Mouse (Mus musculus): ENCODE measurements around the gene Tyw1. TPM values are rescaled to one million over a fixed set of nuclear protein-coding genes. Genes with fewer than 3 reads are reported as not detected.

Tyw1 gene
- polyA plus RNA-seq, 1 experiment from 2014 or later = 23.4 TPM

- WGBS = 74% methylated on average over 3 of the region's 3 CpGs
- H3K27me3 ChIP-seq (replicated peaks) = no peaks in the 10 kb centered on the region
- H3K9ac ChIP-seq = no peak overlapping the region
- no peak for ATAC-seq (ENCODE audit: insufficient read depth, low FRiP score, low read depth)
- H3K4me1 ChIP-seq = no peaks in the 10 kb centered on the region
- no peak overlapping the region for H3K4me2 ChIP-seq
- H3K27ac ChIP-seq = no peak overlapping the region
- no peaks in the 10 kb centered on the region for H3K9me3 ChIP-seq
- no peak overlapping the region for H3K4me3 ChIP-seq (replicated peaks)
- 0 out of 2 replicates have a peak, but pooled peaks cover under 1% of the 10 kb centered on the region for H3K36me3 ChIP-seq
Measured at GRCm38 (mm10) chr5:130320485-130320884, 65.1 kb downstream of the Tyw1 start.

GRCm38 (mm10) chr5:130325486-130325885, 70.1 kb downstream of the Tyw1 start:
- Histone ChIP-seq H3K36me3 (peaks cover 3% of the 10 kb centered on the region; the same call in 1 of the 2 replicates), H3K4me2 (no peak overlapping the region), H3K27me3 (replicated peaks) (no peaks in the 10 kb centered on the region), H3K9me3 (no peaks in the 10 kb centered on the region), H3K9ac (no peak overlapping the region), H3K27ac (no peak overlapping the region), H3K4me1 (no peaks in the 10 kb centered on the region), H3K4me3 (replicated peaks) (no peak overlapping the region)
- 95% methylated on average over 8 of the region's 8 CpGs for WGBS
- ATAC-seq (ENCODE audit: insufficient read depth, low FRiP score, low read depth) = no peak

DNA sequence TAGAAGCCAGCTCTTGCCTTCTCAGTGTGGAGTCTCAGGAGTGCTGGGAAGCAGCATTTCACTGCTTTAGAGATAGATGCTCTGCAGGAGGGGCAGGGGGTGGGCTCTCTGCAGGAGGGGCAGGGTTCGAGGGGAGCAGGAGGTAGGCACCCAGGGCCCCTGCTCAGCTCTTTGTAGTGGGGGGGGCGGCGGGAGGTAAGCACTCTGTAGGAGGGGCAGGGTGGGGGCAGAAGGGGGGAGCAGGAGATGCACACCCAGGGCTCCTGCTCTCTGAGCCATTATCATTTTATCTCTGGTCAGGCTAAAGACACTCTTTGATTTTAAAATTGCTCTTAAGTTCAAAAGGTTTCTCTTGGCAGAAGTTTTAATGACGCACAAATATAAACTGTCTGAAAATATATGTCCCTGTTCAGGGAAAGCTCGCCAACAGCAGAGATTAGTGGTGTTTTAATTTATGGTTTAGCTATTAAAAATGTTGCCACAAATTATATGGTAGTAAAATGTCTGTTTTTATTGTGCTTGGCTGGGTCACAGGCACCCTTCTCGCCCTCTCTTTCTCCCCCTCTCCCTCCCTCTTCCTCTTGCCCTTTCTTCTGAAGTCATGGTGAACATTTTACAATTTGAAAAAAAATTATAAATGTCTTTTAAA, 72.3 kb downstream of the Tyw1 start:
- peaks cover 3% of the 10 kb centered on the region; the same call in 1 of the 2 replicates for H3K36me3 ChIP-seq
- ATAC-seq (ENCODE audit: insufficient read depth, low FRiP score, low read depth) = no peak
- WGBS = 64% methylated on average over 6 of the region's 6 CpGs

GRCm38 (mm10) chr5:130328366-130328765, 72.9 kb downstream of the Tyw1 start:
- H3K9ac ChIP-seq = no peak overlapping the region
- H3K4me2 ChIP-seq = no peak overlapping the region
- no peak overlapping the region for H3K4me3 ChIP-seq (replicated peaks)
- peaks cover 3% of the 10 kb centered on the region; the same call in 1 of the 2 replicates for H3K36me3 ChIP-seq
- WGBS = 83% methylated on average over 9 of the region's 9 CpGs
- H3K9me3 ChIP-seq = no peaks in the 10 kb centered on the region
- no peaks in the 10 kb centered on the region for H3K4me1 ChIP-seq
- no peaks in the 10 kb centered on the region for H3K27me3 ChIP-seq (replicated peaks)
- H3K27ac ChIP-seq = no peak overlapping the region
- no peak for ATAC-seq (ENCODE audit: insufficient read depth, low FRiP score, low read depth)

More for the DNA sequence above, 72.3 kb downstream of the Tyw1 start:
- Histone ChIP-seq H3K9me3 (no peaks in the 10 kb centered on the region), H3K9ac (no peak overlapping the region), H3K4me2 (no peak overlapping the region), H3K27ac (no peak overlapping the region), H3K4me3 (replicated peaks) (no peak overlapping the region), H3K4me1 (no peaks in the 10 kb centered on the region), H3K27me3 (replicated peaks) (no peaks in the 10 kb centered on the region)

- Histone ChIP-seq H3K27ac (no peak overlapping the region), H3K9ac (no peak overlapping the region), H3K4me2 (no peak overlapping the region), H3K4me1 (no peaks in the 10 kb centered on the region), H3K36me3 (peaks cover 6% of the 10 kb centered on the region), H3K9me3 (no peaks in the 10 kb centered on the region), H3K4me3 (replicated peaks) (no peak overlapping the region), H3K27me3 (replicated peaks) (no peaks in the 10 kb centered on the region)
- no peak for ATAC-seq (ENCODE audit: insufficient read depth, low FRiP score, low read depth)
- 57% methylated on average over 2 of the region's 2 CpGs for WGBS
Measured at GRCm38 (mm10) chr5:130329889-130330288, 74.5 kb downstream of the Tyw1 start.

GRCm38 (mm10) chr5:130330801-130331200, 75.4 kb downstream of the Tyw1 start:
- no peaks in the 10 kb centered on the region for H3K4me1 ChIP-seq
- WGBS = 73% methylated on average over 4 of the region's 4 CpGs

DNA sequence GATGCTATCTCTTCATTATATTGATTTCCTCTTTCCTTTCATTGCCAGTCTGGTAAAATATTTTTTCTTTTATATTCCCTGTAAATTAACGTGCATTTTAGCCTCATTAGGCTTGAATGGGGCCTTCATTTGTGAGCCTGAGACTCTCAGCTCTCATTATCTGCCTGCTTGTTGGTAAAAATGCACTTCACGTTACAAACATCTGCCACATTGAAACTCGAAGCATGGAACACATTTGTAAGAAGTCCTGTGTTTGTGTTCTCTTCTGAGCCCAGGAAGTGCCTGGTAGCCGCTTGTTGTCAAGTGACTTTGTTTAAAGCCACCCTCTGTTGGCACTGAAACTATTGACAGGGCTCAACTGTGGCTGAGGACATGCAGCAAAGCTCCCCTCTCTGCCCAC, 75.8 kb downstream of the Tyw1 start:
- Histone ChIP-seq H3K4me2 (no peak overlapping the region), H3K36me3 (peaks cover 10% of the 10 kb centered on the region), H3K27ac (no peak overlapping the region), H3K4me3 (replicated peaks) (no peak overlapping the region), H3K9me3 (no peaks in the 10 kb centered on the region), H3K4me1 (no peaks in the 10 kb centered on the region), H3K27me3 (replicated peaks) (no peaks in the 10 kb centered on the region), H3K9ac (no peak overlapping the region)
- 64% methylated on average over 4 of the region's 4 CpGs for WGBS
- no peak for ATAC-seq (ENCODE audit: insufficient read depth, low FRiP score, low read depth)

More at GRCm38 (mm10) chr5:130330801-130331200, 75.4 kb downstream of the Tyw1 start:
- H3K36me3 ChIP-seq = peaks cover 10% of the 10 kb centered on the region
- no peak overlapping the region for H3K9ac ChIP-seq
- H3K9me3 ChIP-seq = no peaks in the 10 kb centered on the region
- no peaks in the 10 kb centered on the region for H3K27me3 ChIP-seq (replicated peaks)
- ATAC-seq (ENCODE audit: insufficient read depth, low FRiP score, low read depth) = no peak
- H3K27ac ChIP-seq = no peak overlapping the region
- no peak overlapping the region for H3K4me2 ChIP-seq
- no peak overlapping the region for H3K4me3 ChIP-seq (replicated peaks)

DNA sequence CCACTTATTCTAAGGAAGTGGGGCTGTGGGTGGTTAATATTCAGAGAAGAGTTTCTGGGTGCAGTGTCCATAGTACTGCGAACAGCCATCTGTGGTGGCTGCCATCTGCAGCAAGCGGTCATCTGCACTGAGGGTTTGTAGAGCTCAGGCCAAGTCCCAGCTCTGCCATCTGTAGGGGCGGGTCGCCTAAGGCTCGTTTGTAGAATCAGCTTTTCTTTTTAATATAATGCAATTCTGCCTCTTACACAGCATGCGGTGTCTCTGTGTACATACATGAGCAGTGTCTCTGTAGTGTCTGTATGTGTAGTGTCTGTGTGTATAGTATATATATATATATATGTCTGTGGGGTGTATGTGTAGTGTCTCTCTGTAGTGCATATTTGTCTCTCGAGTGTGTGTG, 78.1 kb downstream of the Tyw1 start:
- Histone ChIP-seq H3K9me3 (no peaks in the 10 kb centered on the region), H3K27ac (no peak overlapping the region), H3K36me3 (peaks cover 14% of the 10 kb centered on the region), H3K4me1 (no peaks in the 10 kb centered on the region), H3K27me3 (replicated peaks) (no peaks in the 10 kb centered on the region), H3K9ac (no peak overlapping the region), H3K4me2 (no peak overlapping the region), H3K4me3 (replicated peaks) (no peak overlapping the region)
- 90% methylated on average over 7 of the region's 7 CpGs for WGBS
- no peak for ATAC-seq (ENCODE audit: insufficient read depth, low FRiP score, low read depth)

- WGBS = 91% methylated on average over 11 of the region's 11 CpGs
- no peaks in the 10 kb centered on the region for H3K9me3 ChIP-seq
- no peaks in the 10 kb centered on the region for H3K4me1 ChIP-seq
- no peak overlapping the region for H3K27ac ChIP-seq
- no peak overlapping the region for H3K4me2 ChIP-seq
- ATAC-seq (ENCODE audit: insufficient read depth, low FRiP score, low read depth) = no peak
- H3K36me3 ChIP-seq = peaks cover 14% of the 10 kb centered on the region
- H3K9ac ChIP-seq = no peak overlapping the region
- no peaks in the 10 kb centered on the region for H3K27me3 ChIP-seq (replicated peaks)
- no peak overlapping the region for H3K4me3 ChIP-seq (replicated peaks)
Measured at GRCm38 (mm10) chr5:130333971-130334370, 78.6 kb downstream of the Tyw1 start.

DNA sequence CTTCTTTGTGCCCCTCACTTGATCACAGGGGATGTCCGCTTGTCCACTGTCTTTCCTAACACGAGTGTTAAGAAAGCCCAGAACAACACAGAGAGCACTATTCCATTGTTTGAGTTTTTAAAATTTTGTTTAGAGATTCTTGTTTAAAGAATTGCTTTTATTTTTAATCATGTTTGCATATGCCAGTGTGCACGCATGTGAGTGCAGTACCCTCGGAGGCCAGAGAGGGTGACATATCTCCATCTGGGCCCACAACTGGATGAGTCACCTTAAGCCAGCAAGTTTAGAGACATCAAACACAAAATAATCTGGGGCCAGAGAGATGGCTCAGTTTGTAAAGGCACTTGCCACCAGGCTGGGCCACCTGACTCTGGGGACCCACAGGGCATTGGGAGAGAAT, 80.0 kb downstream of the Tyw1 start:
- no peaks in the 10 kb centered on the region for H3K27me3 ChIP-seq (replicated peaks)
- H3K9ac ChIP-seq = no peak overlapping the region
- WGBS = 93% methylated on average over 4 of the region's 4 CpGs
- H3K4me3 ChIP-seq (replicated peaks) = no peak overlapping the region
- no peak overlapping the region for H3K4me2 ChIP-seq
- H3K9me3 ChIP-seq = no peaks in the 10 kb centered on the region
- no peak overlapping the region for H3K27ac ChIP-seq
- H3K4me1 ChIP-seq = no peaks in the 10 kb centered on the region
- H3K36me3 ChIP-seq = peaks cover 14% of the 10 kb centered on the region
- ATAC-seq (ENCODE audit: insufficient read depth, low FRiP score, low read depth) = no peak

- Histone ChIP-seq H3K9me3 (no peaks in the 10 kb centered on the region), H3K36me3 (peaks cover 10% of the 10 kb centered on the region), H3K4me2 (no peak overlapping the region), H3K4me1 (no peaks in the 10 kb centered on the region), H3K9ac (no peak overlapping the region), H3K27me3 (replicated peaks) (no peaks in the 10 kb centered on the region), H3K27ac (no peak overlapping the region), H3K4me3 (replicated peaks) (no peak overlapping the region)
- ATAC-seq (ENCODE audit: insufficient read depth, low FRiP score, low read depth) = no peak
- WGBS = 93% methylated on average over 15 of the region's 15 CpGs
Measured at GRCm38 (mm10) chr5:130340656-130341055, 85.2 kb downstream of the Tyw1 start.

GRCm38 (mm10) chr5:130344999-130345398, 89.6 kb downstream of the Tyw1 start:
- Histone ChIP-seq H3K27me3 (replicated peaks) (no peaks in the 10 kb centered on the region), H3K4me2 (no peak overlapping the region), H3K36me3 (peaks cover 6% of the 10 kb centered on the region), H3K9ac (no peak overlapping the region), H3K9me3 (no peaks in the 10 kb centered on the region), H3K4me3 (replicated peaks) (no peak overlapping the region), H3K4me1 (no peaks in the 10 kb centered on the region), H3K27ac (no peak overlapping the region)
- ATAC-seq (ENCODE audit: insufficient read depth, low FRiP score, low read depth) = no peak
- WGBS = 85% methylated on average over 7 of the region's 7 CpGs

- 93% methylated on average over 2 of the region's 2 CpGs for WGBS
- Histone ChIP-seq H3K4me2 (no peak overlapping the region), H3K9me3 (no peaks in the 10 kb centered on the region), H3K27ac (no peak overlapping the region), H3K9ac (no peak overlapping the region), H3K4me3 (replicated peaks) (no peak overlapping the region), H3K4me1 (no peaks in the 10 kb centered on the region), H3K27me3 (replicated peaks) (no peaks in the 10 kb centered on the region), H3K36me3 (peaks cover 4% of the 10 kb centered on the region)
- no peak for ATAC-seq (ENCODE audit: insufficient read depth, low FRiP score, low read depth)
Measured at GRCm38 (mm10) chr5:130345871-130346270, 90.5 kb downstream of the Tyw1 start.
